Mouse (Mus musculus) monocyte, adult 5-6 weeks (primary cell): ENCODE data around the gene Kctd14. TPM values are rescaled to one million over a fixed set of nuclear protein-coding genes. Genes with fewer than 3 reads are reported as not detected.
"Not testable (repeated sequence)": the region's sequence is repeated elsewhere in the genome, so short reads cannot be mapped to it uniquely, and the experiment has no call there.

ENCODE experiments used
- ATAC-seq: fragments of 153-309, 156-312 bp; replicated peaks from 2 replicates; pipeline ENCODE4 v1.8.0; 2017; ENCODE audit warnings: mild to moderate bottlenecking; ENCODE audit not compliant: low TSS enrichment, insufficient number of reproducible peaks, severe bottlenecking, poor library complexity, low FRiP score
- total RNA-seq: library from RNA; stranded (forward); fragments of 200-1000, 200-491, 200-594 nt; gene quantifications from 3 replicates; pipeline ENCODE4 v1.2.3, GENCODE M21; 2017

Kctd14 gene
- total RNA-seq, 1 experiment from 2014 or later, result 0.48 TPM

DNA sequence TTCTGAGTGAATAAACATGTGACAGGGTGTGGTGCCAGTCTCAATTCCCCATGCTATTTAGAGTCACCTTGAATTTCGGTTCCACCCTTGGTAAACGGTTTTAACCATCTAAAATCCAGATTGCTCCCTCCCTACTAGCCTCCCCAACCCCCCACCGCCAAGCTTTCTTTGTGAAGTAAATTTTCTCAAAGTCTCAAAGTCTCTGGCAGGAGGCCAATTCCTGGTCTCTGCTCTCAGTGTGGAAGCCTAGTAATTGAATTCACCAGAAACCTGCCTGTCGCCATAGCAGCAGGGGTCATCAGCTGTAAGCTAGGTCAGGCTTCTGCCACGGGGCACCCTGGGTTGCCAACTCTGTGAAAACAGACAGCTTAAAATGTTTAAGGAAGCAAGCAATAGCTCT is 21.4 kb upstream of the Kctd14 start:
- peak; percentile 63 for ATAC-seq

DNA sequence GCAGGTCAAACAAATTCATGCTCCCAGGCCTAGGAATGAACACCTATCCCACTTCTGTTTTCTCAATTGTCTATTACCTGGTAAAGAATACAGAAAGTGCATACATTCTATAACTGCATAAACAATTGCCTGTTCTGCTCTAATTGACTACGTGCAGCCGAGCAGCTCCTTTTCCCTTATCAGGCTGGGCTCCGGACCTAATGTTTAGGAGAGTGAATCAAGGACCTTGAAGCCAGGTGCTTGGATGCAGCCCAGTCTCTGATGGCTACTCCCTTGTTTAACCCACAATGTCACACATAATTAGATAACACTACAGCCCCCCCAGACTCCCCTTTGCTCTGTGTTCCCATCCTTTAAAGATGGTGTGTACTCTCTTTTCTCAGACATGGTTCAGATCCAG is 17.6 kb upstream of the Kctd14 start:
- ATAC-seq, result not testable (repeated sequence)

DNA sequence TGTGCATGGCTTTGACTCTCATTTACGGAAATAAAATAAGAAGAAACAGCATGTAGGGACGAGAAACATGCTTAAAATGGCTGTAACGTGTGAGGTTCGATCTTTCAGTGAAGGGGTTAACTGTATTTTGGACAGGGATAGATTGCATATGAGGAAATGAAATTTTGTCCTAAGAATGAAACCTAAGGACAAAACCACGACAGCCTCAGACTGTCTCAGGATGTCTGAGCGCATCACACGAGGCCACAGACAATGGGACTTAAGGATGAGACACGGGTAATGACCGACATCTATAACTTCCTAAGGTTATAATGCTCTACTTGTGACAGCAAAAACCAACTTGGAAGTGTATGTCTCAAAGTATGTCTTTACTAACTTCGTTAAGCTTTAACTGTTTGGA is 16.6 kb upstream of the Kctd14 start:
- 0 out of 2 replicates have a peak, but pooled peaks have one; percentile 35 for ATAC-seq

DNA sequence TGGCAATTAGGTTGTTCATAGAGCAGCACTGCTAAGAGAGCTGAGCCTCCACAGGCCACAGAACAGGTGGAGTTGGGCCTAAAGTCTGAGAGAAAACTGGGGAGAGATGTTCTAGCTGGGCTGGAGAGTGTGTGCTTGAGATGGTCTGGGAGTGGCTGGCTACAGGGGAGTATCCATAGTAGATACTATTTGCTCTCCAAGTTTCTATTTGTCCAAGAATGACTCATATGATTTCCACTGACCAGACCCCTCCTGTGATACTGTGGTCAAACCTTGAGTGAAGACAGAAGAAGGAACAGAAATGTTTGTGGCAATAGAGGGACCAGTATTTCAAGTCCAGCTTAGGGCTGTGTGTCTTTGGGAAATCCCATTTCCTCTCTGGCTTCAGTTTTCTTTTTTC is 12.1 kb upstream of the Kctd14 start:
- ATAC-seq, result no peak

DNA sequence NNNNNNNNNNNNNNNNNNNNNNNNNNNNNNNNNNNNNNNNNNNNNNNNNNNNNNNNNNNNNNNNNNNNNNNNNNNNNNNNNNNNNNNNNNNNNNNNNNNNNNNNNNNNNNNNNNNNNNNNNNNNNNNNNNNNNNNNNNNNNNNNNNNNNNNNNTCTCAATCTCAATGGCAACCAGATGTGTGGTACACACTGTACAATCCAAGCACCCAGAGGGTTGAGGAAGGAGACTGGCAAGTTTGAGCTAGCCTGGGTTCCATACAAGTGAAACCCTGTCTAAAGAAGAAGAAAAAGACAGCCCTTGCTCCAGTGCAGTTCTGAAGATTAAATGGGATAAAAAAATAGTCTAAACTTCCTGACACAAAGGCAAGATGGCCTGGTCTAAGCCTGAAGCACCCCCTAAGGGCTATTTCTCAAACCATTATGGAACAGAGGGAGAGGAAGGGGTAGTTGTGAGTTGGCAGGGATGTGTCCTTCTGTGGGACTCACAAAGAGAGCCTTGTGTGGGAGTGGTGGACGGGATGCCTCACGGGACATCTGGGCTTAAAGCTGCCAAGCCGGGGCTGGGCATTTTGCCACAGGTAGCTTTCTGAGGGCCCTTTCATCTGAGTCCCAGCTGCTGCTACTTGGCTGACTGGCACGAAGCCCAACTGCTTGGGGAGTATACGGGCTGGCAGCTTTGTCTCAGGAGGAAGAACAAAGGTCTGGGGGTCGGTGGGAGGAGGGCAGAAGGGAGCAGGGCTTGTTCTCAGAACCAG is 4.8 kb upstream of the Kctd14 start:
- no peak for ATAC-seq

DNA sequence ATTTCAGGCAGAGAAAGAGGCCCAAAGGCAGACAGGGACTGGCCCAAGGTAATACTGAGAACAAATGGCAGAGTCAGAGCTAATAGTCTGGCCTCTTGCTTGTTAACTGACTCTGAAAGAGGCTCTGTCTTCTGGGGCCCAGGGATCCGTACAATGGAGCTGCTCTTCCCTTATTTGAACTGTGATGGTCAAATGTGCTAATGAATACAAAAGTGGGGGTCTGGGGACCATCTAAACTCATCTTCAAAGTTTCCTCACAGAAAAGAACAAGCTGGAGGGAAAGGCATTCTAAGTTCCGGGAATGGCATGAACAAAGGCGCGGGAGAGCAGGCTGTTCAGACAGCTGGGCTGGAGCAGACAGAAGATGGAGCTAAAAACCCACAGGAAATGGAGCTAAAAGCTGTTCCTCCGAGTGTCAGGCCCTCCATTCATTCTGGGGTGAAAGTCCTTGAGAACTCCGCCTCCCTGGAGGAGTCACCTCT is 4.0 kb upstream of the Kctd14 start:
- ATAC-seq, result no peak

DNA sequence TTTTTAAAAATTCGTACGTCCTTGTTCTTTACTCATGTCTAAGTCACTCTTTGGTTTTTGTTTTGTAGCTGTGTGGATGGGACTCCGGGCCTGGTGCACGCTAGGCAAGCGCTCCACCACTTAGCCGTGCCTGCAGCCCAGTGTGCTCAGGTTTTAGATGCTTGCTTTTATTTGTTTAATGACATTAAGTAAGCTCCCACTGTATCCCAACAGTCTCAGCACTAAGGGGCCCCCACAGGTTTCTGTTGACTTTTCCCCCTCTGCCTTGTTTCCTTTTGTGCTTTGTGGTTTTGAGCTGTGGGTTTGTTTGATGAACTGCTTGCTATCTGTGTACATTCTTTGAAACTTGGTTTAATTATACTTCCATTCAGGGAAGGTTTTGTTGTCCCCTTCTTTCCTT is 1.1 kb downstream of the Kctd14 start:
- no peak for ATAC-seq

DNA sequence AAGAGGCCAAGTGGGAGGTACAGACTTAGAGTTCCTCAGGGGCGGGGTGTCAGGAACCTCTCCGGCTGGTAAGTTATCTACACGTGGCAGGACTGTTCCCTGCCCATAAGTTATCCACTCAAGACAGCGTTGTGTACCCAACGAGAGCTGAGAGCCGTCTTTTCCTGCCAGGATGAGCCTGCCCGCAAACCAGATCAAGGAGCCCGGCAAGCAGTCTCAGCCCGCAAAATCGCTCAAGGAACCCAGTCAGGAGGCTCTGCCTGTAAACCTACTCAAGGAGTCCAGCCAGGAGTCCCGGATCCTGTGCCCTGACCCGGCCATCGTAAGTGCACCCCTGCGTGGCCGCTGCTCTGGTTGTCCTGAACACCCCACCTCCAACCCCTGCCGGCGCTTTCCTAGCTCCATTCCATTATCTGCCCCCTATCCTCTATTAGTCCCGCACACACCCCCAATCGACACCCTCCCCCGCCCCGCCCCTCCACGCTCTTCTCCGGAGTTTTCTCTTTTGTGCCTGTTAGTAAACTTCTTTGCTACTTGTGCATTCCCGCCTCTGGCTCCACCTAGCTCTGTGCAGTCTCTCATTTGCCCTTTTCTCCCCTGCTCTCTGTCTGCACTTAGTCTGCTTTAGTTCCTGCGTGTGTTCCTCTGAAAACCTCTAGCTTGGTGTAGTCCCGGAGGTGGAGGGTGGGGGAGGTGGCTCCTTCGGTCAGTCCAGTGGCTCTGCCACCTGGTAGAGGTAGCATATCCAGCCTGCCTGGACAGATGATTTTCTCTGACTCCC is 2.2 kb downstream of the Kctd14 start:
- peak; percentile 62 for ATAC-seq

DNA sequence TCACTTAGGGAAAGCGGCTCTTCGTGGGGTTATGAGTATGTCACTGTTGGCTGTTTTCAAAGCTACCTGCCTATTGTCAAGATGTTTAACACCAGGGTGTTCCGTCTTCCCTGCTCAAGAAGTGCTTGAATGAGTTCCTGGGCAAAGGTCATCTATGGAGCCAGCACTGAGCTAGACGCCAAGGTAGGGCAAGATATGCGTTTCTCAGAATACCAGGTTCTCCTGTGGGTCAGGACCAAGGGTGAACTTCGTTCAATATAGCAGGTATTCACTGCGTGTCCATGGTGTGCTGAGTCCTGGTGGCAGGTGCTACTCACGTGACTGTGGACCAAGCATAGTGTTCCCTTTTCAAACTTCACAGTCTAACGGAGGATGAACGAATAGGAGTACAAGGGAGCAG is 3.7 kb downstream of the Kctd14 start:
- ATAC-seq, result no peak

DNA sequence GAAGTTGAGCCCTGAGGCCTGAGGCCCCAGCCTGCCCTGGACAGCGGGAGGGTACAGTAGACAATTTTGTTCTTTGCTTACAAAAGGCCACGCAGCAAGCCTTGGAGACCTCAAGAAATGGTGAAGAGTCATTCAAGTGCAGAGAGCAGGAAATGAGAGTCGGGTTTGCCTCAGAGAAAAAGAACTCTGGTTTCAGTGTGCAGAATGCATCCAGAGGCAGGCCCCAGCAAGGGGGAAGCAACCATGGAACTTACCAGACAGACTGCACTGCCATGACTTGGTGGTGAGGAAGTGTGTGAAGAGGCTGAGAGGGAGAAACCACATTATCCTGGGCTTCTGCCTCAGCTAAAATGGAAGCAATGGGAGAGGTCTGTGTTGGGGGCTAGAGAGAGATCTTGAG is 4.5 kb downstream of the Kctd14 start:
- 0 out of 2 replicates have a peak, but pooled peaks have one; percentile 24 for ATAC-seq

DNA sequence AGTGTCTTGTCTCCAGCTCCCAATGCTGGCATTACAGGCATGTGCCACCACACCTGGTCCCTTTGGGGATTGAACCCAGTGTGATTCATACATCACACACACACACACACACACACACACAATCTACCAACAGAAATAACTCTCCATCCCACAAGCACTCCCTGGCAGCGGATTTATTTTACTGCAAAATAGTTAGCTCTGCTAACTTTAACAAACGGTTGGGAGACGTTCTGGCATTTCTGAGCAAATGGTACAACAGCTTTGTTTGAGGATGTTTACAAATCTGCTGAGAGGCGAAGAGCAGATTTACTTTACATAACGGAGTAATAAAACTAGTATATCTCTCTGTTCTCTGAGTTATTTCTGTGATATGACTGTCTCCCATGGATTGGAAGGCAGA is 21.9 kb downstream of the Kctd14 start:
- ATAC-seq, result no peak

DNA sequence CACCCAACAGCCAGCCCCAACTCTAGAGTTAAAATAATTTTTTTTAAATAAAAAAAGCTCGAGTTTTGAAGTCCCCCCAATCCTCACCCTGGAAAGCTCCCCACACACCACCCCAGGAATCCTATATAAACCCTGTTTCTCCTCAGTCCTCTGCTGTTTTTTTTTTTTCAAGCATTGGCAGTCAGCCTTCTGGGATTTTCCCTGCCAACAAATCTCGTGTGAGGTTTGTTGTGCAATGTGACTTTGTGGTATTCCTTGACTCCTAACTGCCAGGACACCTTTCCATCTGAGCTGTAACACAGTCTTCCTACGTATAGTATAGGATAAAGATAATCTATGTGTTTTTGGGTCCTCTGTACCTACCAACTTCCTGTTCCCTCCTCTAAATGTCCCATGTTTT is 28.2 kb downstream of the Kctd14 start:
- ATAC-seq, result no peak

DNA sequence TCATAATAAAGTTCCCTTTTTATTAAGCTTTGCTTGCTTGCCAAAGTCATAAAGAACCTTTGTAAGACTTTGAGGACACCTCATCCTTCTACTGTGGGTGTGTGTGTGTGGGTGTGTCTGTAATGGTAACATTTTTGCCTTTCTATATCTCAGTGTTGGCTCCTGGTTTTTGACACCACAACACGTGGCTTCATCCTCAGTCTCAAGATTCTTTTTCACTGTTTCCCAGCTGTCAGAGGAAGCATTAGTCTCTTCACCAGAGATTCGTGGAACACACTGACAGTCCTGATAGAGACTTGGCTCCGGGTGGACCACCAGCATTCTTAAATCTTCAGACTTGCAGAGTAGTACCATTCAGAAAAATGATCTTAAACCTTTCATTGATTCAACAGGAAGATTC is 29.2 kb downstream of the Kctd14 start:
- ATAC-seq, result no peak

DNA sequence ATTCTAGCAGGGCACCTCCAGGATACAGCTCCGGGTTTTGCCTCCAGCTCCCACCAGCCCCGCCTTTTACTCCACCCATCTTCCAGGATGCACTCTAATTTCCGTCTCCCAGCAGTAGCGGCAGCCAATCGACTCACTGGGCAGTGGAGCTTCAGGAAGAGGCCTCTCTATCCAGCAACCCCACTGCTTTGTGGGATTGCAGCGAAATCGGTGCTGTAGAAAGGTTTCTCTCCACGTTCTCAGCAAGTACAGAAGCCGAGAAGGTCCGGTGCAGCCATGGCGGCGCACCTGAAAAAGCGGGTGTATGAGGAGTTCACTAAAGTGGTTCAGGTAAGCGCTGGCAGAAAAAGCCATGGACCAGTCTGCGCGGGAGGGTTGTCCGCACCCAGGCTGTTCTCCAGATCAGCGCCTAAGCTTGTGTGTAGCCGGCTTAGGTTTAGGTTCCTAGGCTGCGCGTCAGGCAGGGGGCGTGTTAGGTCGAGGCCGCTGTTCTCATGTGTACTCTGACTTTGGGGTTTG is 29.8 kb downstream of the Kctd14 start, which contains the start of gene Ints4:
TSS of gene Ints4 (plus strand) at position 136 of the 519 bp plus-strand sequence.
- peak; percentile 99 for ATAC-seq

DNA sequence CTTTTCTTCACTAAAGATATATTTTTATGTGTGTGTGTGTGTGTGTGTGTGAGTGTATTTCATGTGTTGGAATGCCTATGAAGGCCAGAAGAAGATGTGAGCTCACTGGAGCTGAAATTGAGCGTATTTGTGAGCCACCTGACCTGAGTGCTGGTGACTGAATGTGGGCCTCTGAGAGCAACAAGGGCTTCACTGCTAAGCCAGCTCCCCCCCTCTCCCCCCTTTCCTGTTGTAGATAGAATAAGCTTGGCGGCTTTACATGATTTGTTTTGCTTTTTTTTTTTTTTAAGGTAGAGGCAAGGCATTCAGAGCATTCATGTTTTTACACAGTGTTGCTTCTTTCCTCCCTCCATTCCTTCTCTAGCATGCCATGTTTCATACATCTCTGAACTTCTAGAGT is 32.3 kb downstream of the Kctd14 start:
- ATAC-seq, result no peak

DNA sequence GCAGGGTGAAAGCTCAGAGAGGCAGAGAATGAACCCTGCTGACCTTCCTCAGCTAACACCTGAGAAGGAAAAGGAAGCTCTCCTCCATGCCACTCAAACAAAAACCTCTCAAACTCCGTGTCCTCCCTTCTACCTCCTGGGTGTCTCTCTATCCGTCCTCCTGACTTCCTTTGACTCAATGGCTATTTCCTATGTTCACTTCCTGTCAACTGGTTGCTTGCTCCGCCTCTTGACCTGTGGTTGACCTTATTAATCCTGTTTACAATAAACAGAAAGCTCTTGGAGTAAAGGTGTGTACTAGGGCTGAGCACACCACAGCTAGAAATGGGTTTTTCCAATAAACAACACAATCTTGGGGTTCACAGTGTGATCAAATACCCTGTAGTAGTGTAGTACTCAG is 40.0 kb downstream of the Kctd14 start:
- ATAC-seq, result no peak

DNA sequence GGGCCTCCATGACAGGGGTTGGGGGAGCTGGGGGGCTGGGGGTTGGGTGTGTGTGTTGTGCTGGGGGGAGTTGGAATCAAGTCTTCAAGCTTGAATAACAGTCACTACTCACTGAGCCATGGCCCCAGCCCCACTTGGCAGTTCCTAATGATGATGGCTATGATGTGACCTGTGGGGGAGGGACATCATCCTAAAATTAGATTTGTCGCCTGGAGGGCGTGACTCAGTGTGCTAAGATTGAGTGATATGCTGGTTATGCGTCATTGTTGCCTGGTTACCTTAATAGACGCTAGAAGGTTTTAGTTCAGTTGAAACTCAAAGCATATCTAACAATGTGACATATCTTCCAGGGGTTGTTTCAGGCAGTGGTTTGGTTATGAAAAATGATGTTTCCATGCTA is 41.3 kb downstream of the Kctd14 start:
- no peak for ATAC-seq

DNA sequence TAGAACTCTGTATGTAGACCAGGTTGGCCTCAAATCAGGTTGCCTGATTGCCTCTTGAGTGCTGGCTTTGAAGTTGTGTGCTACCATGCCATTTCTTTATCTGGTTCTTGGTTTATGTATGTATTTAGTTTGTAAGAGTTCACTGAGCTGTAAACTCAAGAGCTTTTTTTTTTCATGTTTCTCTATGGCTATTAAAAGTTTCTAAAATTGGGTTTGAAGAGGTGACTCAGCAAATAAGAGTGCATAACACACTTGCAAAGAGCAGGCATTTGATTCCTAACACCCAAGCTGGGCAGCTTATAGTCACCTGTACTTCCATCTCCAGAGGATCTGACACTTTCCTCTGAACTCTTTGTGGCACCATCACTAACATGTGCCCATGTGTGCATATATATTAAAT is 43.9 kb downstream of the Kctd14 start:
- no peak for ATAC-seq

DNA sequence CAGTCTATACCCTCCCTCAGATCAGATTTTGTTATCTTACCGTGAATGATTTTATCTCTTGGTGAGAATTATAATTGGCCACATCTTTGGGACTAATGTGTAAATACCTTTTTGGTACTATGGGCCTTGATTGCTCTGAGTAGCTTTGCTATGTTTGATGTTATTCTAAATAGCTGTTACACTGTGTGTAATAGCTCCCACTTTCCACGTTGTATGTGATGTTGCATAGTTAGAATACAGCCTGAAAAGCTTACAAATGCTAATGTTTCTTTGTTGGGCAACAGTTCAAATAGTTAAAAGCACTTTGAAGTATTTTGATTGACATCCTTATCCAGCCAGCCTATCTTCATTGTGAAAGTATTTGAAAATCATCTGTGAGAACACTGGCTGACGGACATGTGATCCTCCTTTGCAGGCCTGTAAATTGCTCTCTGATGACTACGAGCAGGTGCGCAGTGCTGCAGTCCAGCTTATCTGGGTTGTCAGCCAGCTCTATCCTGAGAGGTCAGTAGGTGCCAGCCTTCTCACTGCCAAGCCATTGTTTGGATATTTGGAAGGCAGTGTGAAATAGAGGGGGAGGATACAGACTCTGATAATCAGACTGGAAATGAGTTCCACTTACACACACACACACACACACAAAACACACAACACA is 49.6 kb downstream of the Kctd14 start:
- no peak for ATAC-seq
